Mouse (Mus musculus) embryonic facial prominence, embryonic 11.5 days (tissue): ENCODE results near the gene Scgb1b24. TPM values are rescaled to one million over a fixed set of nuclear protein-coding genes. Genes with fewer than 3 reads are reported as not detected.

ENCODE experiments used
- ATAC-seq: fragments of 200-750 bp; cut with Nextera tagmentation; replicated peaks from 2 replicates; pipeline ENCODE4 v1.8.0; 2017; ENCODE audit warnings: low read depth; ENCODE audit not compliant: insufficient number of reproducible peaks, low FRiP score, low TSS enrichment
- DNase-seq: peaks from one replicate; pipeline ENCODE4 v3.0.0-alpha.2; 2015; ENCODE audit warnings: low spot score
- H3K27ac ChIP-seq: fragments of 300-500 bp; sonication (generic); replicated peaks from 2 replicates; pipeline ENCODE4 v1.5.1; 2014; ENCODE audit warnings: mild to moderate bottlenecking, low read depth, low read length, control low read depth
- H3K27me3 ChIP-seq: fragments of 300-500 bp; sonication (generic); 2 replicates; pipeline ENCODE4 v1.6.1; 2014; ENCODE audit warnings: mild to moderate bottlenecking, low read length, moderate library complexity, mixed read lengths; ENCODE audit not compliant: control insufficient read depth, insufficient read depth
- H3K36me3 ChIP-seq: fragments of 300-500 bp; sonication (generic); replicated peaks from 2 replicates; pipeline ENCODE4 v1.6.1; 2014; ENCODE audit warnings: low read depth, mild to moderate bottlenecking, low read length, moderate library complexity, mixed read lengths; ENCODE audit not compliant: control insufficient read depth, insufficient read depth
- H3K4me1 ChIP-seq: fragments of 300-500 bp; sonication (generic); 2 replicates; pipeline ENCODE4 v1.6.1; 2014; ENCODE audit warnings: low read length, mixed read lengths; ENCODE audit not compliant: control insufficient read depth, insufficient read depth
- H3K4me2 ChIP-seq: fragments of 300-500 bp; sonication (generic); 2 replicates; pipeline ENCODE4 v1.6.1; 2014; ENCODE audit warnings: low read depth, mild to moderate bottlenecking, control low read depth, low read length, moderate library complexity
- H3K4me3 ChIP-seq: fragments of 300-500 bp; sonication (generic); 2 replicates; pipeline ENCODE4 v1.5.1; 2014; ENCODE audit warnings: low read depth, low read length, control low read depth
- H3K9ac ChIP-seq: fragments of 300-500 bp; sonication (generic); replicated peaks from 2 replicates; pipeline ENCODE4 v1.6.1; 2014; ENCODE audit warnings: mild to moderate bottlenecking, control low read depth, low read length
- H3K9me3 ChIP-seq: fragments of 300-500 bp; sonication (generic); replicated peaks from 2 replicates; pipeline ENCODE4 v1.6.1; 2016; ENCODE audit warnings: mild to moderate bottlenecking, low read length, inconsistent platforms, mixed read lengths; ENCODE audit not compliant: control insufficient read depth
- WGBS: fragments of 180-500 bp; shearing (Covaris S2); extraction: QIAGEN DNeasy Blood & Tissue Kit; methylation state at CpG from one replicate; pipeline ENCODE4 v1.1.7; 2014; 5-methylcytosine and 5-hydroxymethylcytosine counted together
- polyA plus RNA-seq: library from polyadenylated mRNA; unstranded; fragments of >200 nt; fragmentation: Nextera tagmentation; extraction: Ambion mirVana; gene quantifications from 2 replicates; pipeline ENCODE4 v1.2.1, GENCODE M21; 2014

The Scgb1b24 gene
- not detected in 2 replicates for polyA plus RNA-seq

DNA sequence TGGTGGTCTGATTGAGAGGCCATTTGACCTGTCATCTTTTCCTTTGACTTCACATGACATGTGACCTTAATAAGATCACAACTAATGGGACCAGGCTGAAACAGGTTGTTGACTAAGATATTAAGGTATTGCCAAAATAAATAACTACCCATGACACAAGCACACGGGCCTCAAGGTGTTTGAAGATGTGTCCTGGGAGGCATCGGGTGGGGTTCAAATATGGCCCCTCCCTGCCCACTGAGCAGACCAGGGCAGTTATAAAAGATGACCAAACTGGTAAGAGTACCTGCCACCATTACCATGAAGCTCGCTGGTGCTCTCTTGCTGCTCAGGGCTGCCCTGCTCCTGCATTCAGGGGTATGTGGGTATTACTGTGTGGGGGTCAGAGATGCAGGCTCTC, at the start of gene Scgb1b24:
Gene Scgb1b24, plus strand, starts transcription at position 301 of the 400 bp plus-strand sequence.
- no peak within 1 kb of the TSS for H3K4me2 ChIP-seq
- no peak within 1 kb of the TSS for H3K27ac ChIP-seq
- H3K4me3 ChIP-seq: no peak within 1 kb of the TSS
- H3K27me3 ChIP-seq: no peaks in the 10 kb centered on the region
- H3K4me1 ChIP-seq: no peaks in the 10 kb centered on the region
- DNase-seq: no peak
- H3K36me3 ChIP-seq: no peaks in the 10 kb centered on the region
- WGBS: 79% methylated on average over 3 of the region's 3 CpGs
- H3K9ac ChIP-seq: no peak within 1 kb of the TSS
- H3K9me3 ChIP-seq: peaks cover 2% of the 10 kb centered on the region; the same call in 1 of the 2 replicates
- no peak for ATAC-seq

DNA sequence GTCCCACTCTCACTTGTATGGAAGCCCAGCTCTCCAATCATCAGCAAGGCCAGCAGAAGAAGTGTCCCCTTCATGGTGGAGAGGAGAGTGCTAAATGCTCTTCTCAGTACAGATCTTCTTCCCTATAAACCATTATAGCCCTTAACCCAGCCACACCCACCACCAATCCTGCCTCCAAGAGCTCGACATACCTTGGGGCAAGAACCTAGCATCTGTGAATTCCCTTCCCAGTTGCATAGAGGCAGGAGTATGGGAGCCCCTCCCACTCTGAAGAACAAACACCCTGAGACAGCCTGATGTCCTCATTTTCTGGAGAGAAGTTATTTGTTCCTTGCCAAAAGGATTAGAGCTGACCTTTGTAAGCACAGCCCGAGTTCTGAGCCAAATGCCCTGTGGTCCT, 4.4 kb upstream of the Scgb1b24 start, which contains the start of gene Scgb2b24:
Gene Scgb2b24, minus strand, starts transcription at position 101 of the 400 bp plus-strand sequence.
- Histone ChIP-seq H3K36me3 (no peaks in the 10 kb centered on the region), H3K4me1 (no peaks in the 10 kb centered on the region), H3K4me2 (no peak within 1 kb of the TSS), H3K27ac (no peak within 1 kb of the TSS), H3K9me3 (peaks cover 2% of the 10 kb centered on the region; the same call in 1 of the 2 replicates), H3K9ac (no peak within 1 kb of the TSS), H3K4me3 (no peak within 1 kb of the TSS), H3K27me3 (no peaks in the 10 kb centered on the region)
- ATAC-seq (no peak), DNase-seq (no peak)
- WGBS: 80% methylated on average over 2 of the region's 2 CpGs

Other genes starting within 250 kb of the Scgb1b24 start
- gene Scgb2b21, start 223.3 kb upstream of the Scgb1b24 start, polyA plus RNA-seq: not detected in 2 replicates
- not detected in 2 replicates for gene Scgb2b24, start 4.5 kb upstream of the Scgb1b24 start, polyA plus RNA-seq
- not detected in 2 replicates for gene Scgb2b26, start 201.2 kb downstream of the Scgb1b24 start, polyA plus RNA-seq